Mouse (Mus musculus) testis, adult 2 months (tissue): ENCODE data around the gene Obscn.

Source experiments
- CTCF ChIP-seq: fragments of 200-500 bp; IDR thresholded peaks from 2 replicates; pipeline ENCODE4 v1.5.1; 2012; ENCODE audit warnings: low read depth, mild to moderate bottlenecking, inconsistent platforms, low read length, moderate library complexity; ENCODE audit not compliant: control insufficient read depth, insufficient read depth, insufficient replicate concordance
- POLR2A ChIP-seq: fragments of 200-500 bp; IDR thresholded peaks from 2 replicates; pipeline ENCODE4 v1.6.1; 2012; ENCODE audit warnings: low read depth, mild to moderate bottlenecking, inconsistent platforms, low read length, moderate library complexity; ENCODE audit not compliant: control insufficient read depth

DNA sequence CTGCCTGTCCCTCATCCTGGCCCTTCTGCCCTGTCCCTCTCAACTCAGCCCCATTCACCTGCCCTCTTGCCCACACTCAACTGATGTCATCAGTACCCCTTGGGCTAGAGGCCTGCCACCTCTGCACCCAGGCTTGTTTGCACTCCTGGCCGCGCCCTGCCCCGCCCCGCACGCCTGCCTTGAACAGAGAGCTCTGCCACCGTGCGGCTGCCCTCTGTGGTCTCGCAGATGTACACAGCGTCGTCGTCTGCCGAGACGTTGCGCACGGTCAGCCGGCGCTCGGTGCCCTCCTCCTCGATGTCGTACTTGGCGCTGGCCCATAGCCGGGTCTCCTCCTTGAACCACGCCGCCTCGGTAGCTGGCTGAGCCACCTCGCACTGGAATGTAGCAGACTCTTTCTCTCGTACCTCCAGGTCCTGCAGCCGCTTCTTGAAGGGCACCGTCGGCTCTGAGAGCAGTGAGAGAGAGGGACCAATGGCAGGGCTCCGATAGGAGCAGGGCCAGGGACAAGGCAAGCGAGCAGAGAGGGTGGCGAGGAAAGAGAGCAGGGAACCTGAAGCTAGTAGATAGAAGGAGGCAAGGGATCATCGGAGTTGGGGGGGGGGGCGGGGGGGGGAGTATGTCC is 1.7 kb downstream of the Obscn start:
- TF ChIP-seq CTCF: no peak
- TF ChIP-seq POLR2A: no peak
